Mouse (Mus musculus): Measurements from ENCODE around the gene Olfr532.
"Not testable (repeated sequence)": the region's sequence is repeated elsewhere in the genome, so short reads cannot be mapped to it uniquely, and the experiment has no call there.

The Olfr532 gene

GRCm38 (mm10) chr7:140421539-140421938 lies at the start of gene Olfr532:
Olfr532 (minus strand) TSS chr7:140421639.
- DNase-seq = no peak

- DNase-seq = not testable (repeated sequence)
Observed at GRCm38 (mm10) chr7:140463070-140463469, 41.6 kb upstream of the Olfr532 start, which contains the start of gene Olfr533. Olfr533 (plus strand) TSS chr7:140463370.

GRCm38 (mm10) chr7:140443141-140443540 lies 21.7 kb upstream of the Olfr532 start:
- DNase-seq = no peak

GRCm38 (mm10) chr7:140402818-140403217 lies 18.6 kb downstream of the Olfr532 start, which contains the start of gene Olfr531:
Olfr531 (minus strand) TSS chr7:140402918.
- DNase-seq = no peak

- DNase-seq = no peak
Observed at GRCm38 (mm10) chr7:140376911-140377310, 44.5 kb downstream of the Olfr532 start.

- DNase-seq = no peak
Observed at GRCm38 (mm10) chr7:140376231-140376630, 45.2 kb downstream of the Olfr532 start, which contains the start of gene Olfr530. Olfr530 (minus strand) TSS chr7:140376331.

GRCm38 (mm10) chr7:140374300-140374699 lies 47.1 kb downstream of the Olfr532 start:
- no peak for DNase-seq
